Mouse (Mus musculus) thymus, postnatal 4 days (tissue): ENCODE data around the gene Magi2.
"Not testable (repeated sequence)": the region's sequence is repeated elsewhere in the genome, so short reads cannot be mapped to it uniquely, and the experiment has no call there.

Source experiments
- DNase-seq: peaks from one replicate; pipeline ENCODE4 v3.0.0; 2021

The Magi2 gene

GRCm38 (mm10) chr5:19226866-19227243 is at the start of gene Magi2:
TSS of gene Magi2 (plus strand) at chr5:19227036.
- peak; percentile 5 for DNase-seq

- DNase-seq, result no peak
These were observed 48.2 kb upstream of the Magi2 start for GRCm38 (mm10) chr5:19178594-19178993.

- DNase-seq, result no peak
These were observed 40.7 kb upstream of the Magi2 start for GRCm38 (mm10) chr5:19186175-19186574.

- DNase-seq, result no peak
These were observed 15.2 kb upstream of the Magi2 start for GRCm38 (mm10) chr5:19211665-19212064.

GRCm38 (mm10) chr5:19226144-19226865 is 531 bp upstream of the Magi2 start:
- peak; percentile 22 for DNase-seq

- peak; percentile 5 for DNase-seq
These were observed 445 bp downstream of the Magi2 start for GRCm38 (mm10) chr5:19227281-19227680.

GRCm38 (mm10) chr5:19227791-19228331 is 1.0 kb downstream of the Magi2 start:
- no peak for DNase-seq

GRCm38 (mm10) chr5:19241797-19242196 is 15.0 kb downstream of the Magi2 start:
- DNase-seq, result no peak

GRCm38 (mm10) chr5:19246426-19246825 is 19.6 kb downstream of the Magi2 start:
- no peak for DNase-seq

GRCm38 (mm10) chr5:19247266-19247665 is 20.4 kb downstream of the Magi2 start:
- no peak for DNase-seq

GRCm38 (mm10) chr5:19262816-19263215 is 36.0 kb downstream of the Magi2 start:
- no peak for DNase-seq

GRCm38 (mm10) chr5:19264627-19265026 is 37.8 kb downstream of the Magi2 start:
- DNase-seq, result no peak

GRCm38 (mm10) chr5:19292581-19292980 is 65.7 kb downstream of the Magi2 start:
- no peak for DNase-seq

- DNase-seq, result no peak
These were observed 79.8 kb downstream of the Magi2 start for GRCm38 (mm10) chr5:19306656-19307055.

GRCm38 (mm10) chr5:19309870-19310269 is 83.0 kb downstream of the Magi2 start:
- no peak for DNase-seq

GRCm38 (mm10) chr5:19322532-19322931 is 95.7 kb downstream of the Magi2 start:
- no peak for DNase-seq

- DNase-seq, result no peak
These were observed 110.7 kb downstream of the Magi2 start for GRCm38 (mm10) chr5:19337561-19337960.

GRCm38 (mm10) chr5:19368175-19368574 is 141.3 kb downstream of the Magi2 start:
- DNase-seq, result no peak

GRCm38 (mm10) chr5:19395876-19396275 is 169.0 kb downstream of the Magi2 start:
- no peak for DNase-seq

- DNase-seq, result no peak
These were observed 173.5 kb downstream of the Magi2 start for GRCm38 (mm10) chr5:19400299-19400698.

GRCm38 (mm10) chr5:19400738-19401408 is 174.0 kb downstream of the Magi2 start:
- DNase-seq, result no peak

- DNase-seq, result not testable (repeated sequence)
These were observed 177.4 kb downstream of the Magi2 start for GRCm38 (mm10) chr5:19404268-19404667.

- DNase-seq, result no peak
These were observed 187.7 kb downstream of the Magi2 start for GRCm38 (mm10) chr5:19414556-19414955.

GRCm38 (mm10) chr5:19429290-19429689 is 202.5 kb downstream of the Magi2 start:
- no peak for DNase-seq
